Mouse (Mus musculus) forebrain, postnatal 0 days (tissue): ENCODE measurements at regions not wholly inside any gene's neighbourhood (a gene's known extent, or its start where the extent isn't known, plus 50 kb on each side); places are given as distances from the start of the nearest gene placed in this dataset.

Experiments
- ATAC-seq: fragments of 200-750 bp; cut with Nextera tagmentation; 2 replicates; pipeline ENCODE4 v1.8.0; 2017; ENCODE audit warnings: mild to moderate bottlenecking, moderate library complexity
- DNase-seq: peaks from one replicate; pipeline ENCODE4 v3.0.0-alpha.2; 2015
- H3K27ac ChIP-seq: fragments of 300-500 bp; sonication (generic); 2 replicates; pipeline ENCODE4 v1.5.1; 2014; ENCODE audit warnings: low read depth, mild to moderate bottlenecking, antibody characterized with exemption, low read length, moderate library complexity, mixed read lengths
- H3K27me3 ChIP-seq: fragments of 300-500 bp; sonication (generic); 2 replicates; pipeline ENCODE4 v1.6.1; 2014; ENCODE audit warnings: mild to moderate bottlenecking, low read length, mixed read lengths; ENCODE audit not compliant: insufficient read depth
- H3K36me3 ChIP-seq: fragments of 300-500 bp; sonication (generic); 2 replicates; pipeline ENCODE4 v1.6.1; 2014; ENCODE audit warnings: mild to moderate bottlenecking, moderate library complexity; ENCODE audit not compliant: insufficient read depth
- H3K4me1 ChIP-seq: fragments of 300-500 bp; sonication (generic); 2 replicates; pipeline ENCODE4 v1.6.1; 2014; ENCODE audit warnings: antibody characterized with exemption; ENCODE audit not compliant: insufficient read depth
- H3K4me2 ChIP-seq: fragments of 300-500 bp; sonication (generic); 2 replicates; pipeline ENCODE4 v1.6.1; 2014; ENCODE audit warnings: low read depth, mild to moderate bottlenecking, moderate library complexity
- H3K4me3 ChIP-seq: fragments of 300-500 bp; sonication (generic); 2 replicates; pipeline ENCODE4 v1.5.1; 2014; ENCODE audit warnings: low read depth, low read length, mixed read lengths
- H3K9ac ChIP-seq: fragments of 300-500 bp; sonication (generic); 2 replicates; pipeline ENCODE4 v1.6.1; 2014; ENCODE audit warnings: mild to moderate bottlenecking
- H3K9me3 ChIP-seq: fragments of 300-500 bp; sonication (generic); 2 replicates; pipeline ENCODE4 v1.6.1; 2016; ENCODE audit warnings: low read length
- CTCF ChIP-seq: sonication (generic); IDR thresholded peaks from 2 replicates; pipeline ENCODE4 v1.5.1; 2016; ENCODE audit warnings: antibody characterized with exemption, control low read depth, low read depth
- WGBS: fragments of 180-500 bp; shearing (Covaris S2); extraction: QIAGEN DNeasy Blood & Tissue Kit; methylation state at CpG from one replicate; pipeline ENCODE4 v1.1.7; 2014; 5-methylcytosine and 5-hydroxymethylcytosine counted together

- Histone ChIP-seq H3K27me3 (no peaks in the 10 kb centered on the region), H3K9me3 (no peaks in the 10 kb centered on the region), H3K4me3 (no peak overlapping the region), H3K27ac (no peak overlapping the region), H3K4me1 (no peaks in the 10 kb centered on the region), H3K4me2 (no peak overlapping the region), H3K9ac (no peak overlapping the region), H3K36me3 (no peaks in the 10 kb centered on the region)
- no peak for ATAC-seq
- no peak for DNase-seq
- 63% methylated on average over 1 of the region's 1 CpGs for WGBS
- no peak for TF ChIP-seq CTCF
Observed at GRCm38 (mm10) chr14:19131532-19131931, 237.5 kb upstream of the Ube2e2 start.
